Mouse (Mus musculus): Measurements from ENCODE around the gene Tdrd1. TPM values are rescaled to one million over a fixed set of nuclear protein-coding genes. Genes with fewer than 3 reads are reported as not detected.

Gene Tdrd1
- polyA plus RNA-seq, 1 experiment = not detected

Other genes with a start within 250 kb of the Tdrd1 start
- 0.60 TPM for gene Adrb1, start 104.0 kb upstream of the Tdrd1 start, polyA plus RNA-seq (2012; fragmentation: generic; extraction: Trizol)
- gene Ccdc186, start 4.0 kb upstream of the Tdrd1 start, polyA plus RNA-seq (2012; fragmentation: generic; extraction: Trizol) = 5.5 TPM
- gene Vwa2, start 48.0 kb downstream of the Tdrd1 start, polyA plus RNA-seq (2012; fragmentation: generic; extraction: Trizol) = 0.08 TPM
- gene Afap1l2, start 182.0 kb downstream of the Tdrd1 start, polyA plus RNA-seq (2012; fragmentation: generic; extraction: Trizol) = 15.2 TPM